12 mouse cellular contexts compared by ENCODE assay signal in genomic region chr14:51278515-51278914, GRCm38 (mm10). TPM values are rescaled to one million over a fixed set of nuclear protein-coding genes. Genes with fewer than 3 reads are reported as not detected.
DNase-seq lines count a peak whose midpoint lies in the region; ATAC-seq lines count a peak whose summit lies in the region.
"Had no signal": no experiment of that assay in that cellular context is flagged by ENCODE, and none has a peak within 500 bp of the region (broad histone marks: within the 10 kb centered on the region; RNA-seq: fewer than 3 reads in every experiment).

No protein-coding gene starts in this region.

- DNase-seq in heart, adult 11 months = peak; percentile 81
- peak; percentile 3 for DNase-seq in lung, postnatal 25 days (ENCODE audit: low spot score)
- DNase-seq in lung, postnatal 36 days = peak; percentile 11

- peak; percentile 50 for ATAC-seq in common myeloid progenitor, adult 5-6 weeks (replicated peaks; ENCODE audit: low read depth, poor library complexity, severe bottlenecking)
- ATAC-seq in granulocyte monocyte progenitor cell, adult 5-6 weeks (replicated peaks; ENCODE audit: poor library complexity, severe bottlenecking) = peak; percentile 82
- peak; percentile 75 for ATAC-seq in megakaryocyte, adult 5-6 weeks (ENCODE audit: poor library complexity, severe bottlenecking)
- peak; percentile 80 for ATAC-seq in megakaryocyte progenitor cell, adult 5-6 weeks (replicated peaks; ENCODE audit: poor library complexity)

RNA-seq across cellular contexts. Expression of gene Rnase2a, which starts 22.6 kb away (rescaled TPM):
- total RNA-seq in common myeloid progenitor, adult 5-6 weeks (2017) = not detected in 2 replicates
- total RNA-seq in granulocyte monocyte progenitor cell, adult 5-6 weeks (2014; fragmentation: Nextera tagmentation) = not detected in 2 replicates
- total RNA-seq in granulocyte monocyte progenitor cell, adult 5-6 weeks (2017) = not detected in 2 replicates
- total RNA-seq in megakaryocyte, adult 5-6 weeks (2015) = 5.9 and 6.8 TPM in 2 replicates
- 5.3 and 9.2 TPM in 2 replicates for total RNA-seq in megakaryocyte, adult 5-6 weeks (2017)
- not detected in 2 replicates for total RNA-seq in megakaryocyte progenitor cell, adult 5-6 weeks (2015)
- total RNA-seq in megakaryocyte progenitor cell, adult 5-6 weeks (2017) = not detected in 2 replicates
- total RNA-seq: adrenal gland, postnatal 4 days; CH12.LX; ES-E14; G1E; MEL had no signal

Comparison
In these comparisons a context has a peak if more than half of its experiments do, and no peak if none do; other contexts are left out.
1. Peak in every context shown above with its lines: DNase-seq and ATAC-seq.
2. DNase-seq: peak in every context shown above with its lines; median percentile 81 in heart, adult 11 months; 11 in lung, postnatal 36 days; 3 in lung, postnatal 25 days.